Mouse (Mus musculus): ENCODE measurements around the gene Ovol2. TPM values are rescaled to one million over a fixed set of nuclear protein-coding genes. Genes with fewer than 3 reads are reported as not detected.
A peak's percentile ranks its signal among the peaks of the same experiment; 100 is the strongest.

Gene Ovol2
- polyA plus RNA-seq, 1 experiment from 2014 or later = 2.1 TPM

DNA sequence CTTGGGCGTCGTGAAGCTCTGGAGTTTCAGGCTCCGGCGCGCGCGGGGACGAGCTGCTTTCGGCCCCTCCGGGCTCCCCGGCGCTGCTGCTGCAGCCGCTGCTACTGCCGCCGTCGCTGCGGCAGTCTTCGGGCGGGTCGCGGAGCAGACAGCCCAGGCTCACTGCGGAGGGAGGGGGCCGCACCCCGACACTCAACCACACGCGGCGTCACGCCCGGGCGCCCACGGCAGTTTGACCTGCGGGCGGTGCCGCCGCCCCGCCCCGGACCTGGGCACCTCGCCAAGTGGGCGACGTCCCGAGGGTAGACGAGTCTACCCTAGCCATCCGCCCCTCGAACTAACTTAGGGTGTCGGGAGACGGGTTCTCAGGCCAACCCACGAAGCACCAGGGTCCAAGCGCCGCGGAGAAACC lies 980 bp downstream of the Ovol2 start:
- H3K9me3 ChIP-seq (ENCODE audit: control insufficient read depth, low read length) = no peaks in the 10 kb centered on the region
- H3K36me3 ChIP-seq (ENCODE audit: control insufficient read depth, insufficient read depth, low read length) = no peaks in the 10 kb centered on the region
- peaks cover 22% of the 10 kb centered on the region for H3K4me1 ChIP-seq (ENCODE audit: control insufficient read depth, insufficient read depth, low read length)
- peak overlapping the region; percentile 83 for H3K4me2 ChIP-seq (replicated peaks; ENCODE audit: low read depth, low read length)
- peaks cover 51% of the 10 kb centered on the region for H3K27me3 ChIP-seq (ENCODE audit: control insufficient read depth, insufficient read depth, low read length)
- no peak overlapping the region for H3K27ac ChIP-seq (ENCODE audit: low read depth, low read length)
- H3K4me3 ChIP-seq (ENCODE audit: low read length) = peak overlapping the region; percentile 49
- peak overlapping the region; percentile 40; the same call in 1 of the 2 replicates for H3K9ac ChIP-seq (ENCODE audit: low read depth, low read length)
- ATAC-seq (ENCODE audit: low FRiP score, low TSS enrichment) = peak; percentile 40; the same call in 1 of the 2 replicates
- under 1% methylated on average over 44 of the region's 50 CpGs for WGBS

DNA sequence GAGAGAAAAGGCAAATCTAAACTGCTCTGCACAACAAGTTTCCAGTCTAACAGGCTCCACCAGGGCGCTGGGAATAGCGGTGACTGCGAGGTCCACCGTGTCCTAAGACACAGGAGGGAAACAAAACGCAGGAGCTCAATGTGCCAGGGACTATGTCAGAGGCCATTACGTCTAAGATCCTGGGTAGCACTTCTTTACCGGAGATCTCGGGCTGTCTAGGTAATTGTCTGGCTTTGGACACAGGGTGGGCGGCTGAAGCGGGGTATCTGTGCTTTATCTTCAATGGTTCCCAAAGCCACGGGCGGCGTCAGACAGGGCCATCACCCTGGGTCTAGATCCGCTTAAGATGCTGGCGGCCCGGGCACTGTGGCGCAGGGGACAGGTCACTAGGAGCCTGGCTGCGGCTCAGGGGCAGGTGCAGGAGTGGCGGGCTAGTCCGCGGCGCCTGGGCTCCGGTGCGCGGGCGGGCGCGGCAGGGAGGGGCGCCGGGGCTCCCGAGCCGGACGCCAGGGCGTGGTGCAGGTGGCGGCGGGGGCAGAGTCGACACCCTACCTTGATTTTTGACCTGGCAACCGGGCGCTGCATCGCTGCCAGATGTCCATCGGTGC lies 1.5 kb downstream of the Ovol2 start:
- Histone ChIP-seq H3K27ac (ENCODE audit: low read depth, low read length) (no peak overlapping the region), H3K4me2 (replicated peaks; ENCODE audit: low read depth, low read length) (peak overlapping the region; percentile 83), H3K4me1 (ENCODE audit: control insufficient read depth, insufficient read depth, low read length) (peaks cover 22% of the 10 kb centered on the region), H3K27me3 (ENCODE audit: control insufficient read depth, insufficient read depth, low read length) (peaks cover 51% of the 10 kb centered on the region), H3K36me3 (ENCODE audit: control insufficient read depth, insufficient read depth, low read length) (no peaks in the 10 kb centered on the region), H3K9ac (ENCODE audit: low read depth, low read length) (peak overlapping the region; percentile 40; the same call in 1 of the 2 replicates), H3K9me3 (ENCODE audit: control insufficient read depth, low read length) (no peaks in the 10 kb centered on the region), H3K4me3 (ENCODE audit: low read length) (peak overlapping the region; percentile 49)
- WGBS = 1% methylated on average over 35 of the region's 41 CpGs
- peak; percentile 44; the same call in 1 of the 2 replicates for ATAC-seq (ENCODE audit: low FRiP score, low TSS enrichment)

DNA sequence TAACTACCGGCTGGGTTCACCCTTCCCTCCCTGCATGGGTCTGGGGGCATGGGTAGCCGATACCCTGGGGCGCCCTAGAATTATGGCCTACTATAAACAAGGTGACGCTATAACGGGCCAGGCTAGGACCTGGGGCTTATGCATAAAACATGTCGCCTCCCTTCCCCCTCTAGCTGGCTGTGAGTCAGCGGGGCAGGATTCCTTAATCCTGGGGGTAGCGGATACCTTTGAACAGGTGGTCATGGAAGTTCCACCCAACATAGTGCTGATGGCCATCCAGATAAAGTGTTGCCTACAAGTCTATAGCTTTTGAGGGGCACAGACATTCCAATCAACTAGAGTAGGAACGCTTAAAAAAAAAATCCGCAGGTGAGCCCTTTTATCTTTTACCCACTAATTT lies 2.0 kb downstream of the Ovol2 start:
- 0 out of 2 replicates have a peak, but pooled peaks have one; percentile 21 for ATAC-seq (ENCODE audit: low FRiP score, low TSS enrichment)
- Histone ChIP-seq H3K27ac (ENCODE audit: low read depth, low read length) (no peak overlapping the region), H3K4me2 (replicated peaks; ENCODE audit: low read depth, low read length) (peak overlapping the region; percentile 34), H3K36me3 (ENCODE audit: control insufficient read depth, insufficient read depth, low read length) (no peaks in the 10 kb centered on the region), H3K4me1 (ENCODE audit: control insufficient read depth, insufficient read depth, low read length) (peaks cover 22% of the 10 kb centered on the region), H3K9ac (ENCODE audit: low read depth, low read length) (no peak overlapping the region), H3K9me3 (ENCODE audit: control insufficient read depth, low read length) (no peaks in the 10 kb centered on the region), H3K4me3 (ENCODE audit: low read length) (peak overlapping the region; percentile 49), H3K27me3 (ENCODE audit: control insufficient read depth, insufficient read depth, low read length) (peaks cover 51% of the 10 kb centered on the region)
- WGBS = 2% methylated on average over 10 of the region's 10 CpGs

DNA sequence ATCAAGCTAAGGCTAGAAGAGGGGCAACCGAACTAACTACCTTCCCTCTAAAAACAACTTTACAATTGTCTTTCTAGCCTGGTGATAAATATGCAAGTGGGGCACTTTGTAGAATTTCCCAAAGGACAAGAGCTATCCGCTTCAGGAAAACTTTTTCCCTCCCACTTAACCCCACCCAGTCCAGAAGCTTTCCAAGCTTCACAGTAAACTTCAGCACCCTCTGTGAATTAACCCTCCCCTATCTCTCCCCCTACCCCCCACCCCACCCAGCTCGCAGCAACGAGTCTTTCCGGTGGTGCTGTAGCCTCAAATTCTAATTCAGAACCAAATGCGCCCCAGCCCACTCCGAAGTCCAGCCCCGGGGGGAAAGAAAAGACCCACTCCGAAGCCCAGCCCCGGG lies 2.5 kb downstream of the Ovol2 start:
- ATAC-seq (ENCODE audit: low FRiP score, low TSS enrichment) = no peak
- Histone ChIP-seq H3K27me3 (ENCODE audit: control insufficient read depth, insufficient read depth, low read length) (peaks cover 51% of the 10 kb centered on the region), H3K4me1 (ENCODE audit: control insufficient read depth, insufficient read depth, low read length) (peaks cover 22% of the 10 kb centered on the region), H3K9me3 (ENCODE audit: control insufficient read depth, low read length) (no peaks in the 10 kb centered on the region), H3K27ac (ENCODE audit: low read depth, low read length) (no peak overlapping the region), H3K4me3 (ENCODE audit: low read length) (peak overlapping the region; percentile 49), H3K36me3 (ENCODE audit: control insufficient read depth, insufficient read depth, low read length) (no peaks in the 10 kb centered on the region), H3K9ac (ENCODE audit: low read depth, low read length) (no peak overlapping the region), H3K4me2 (replicated peaks; ENCODE audit: low read depth, low read length) (peak overlapping the region; percentile 34)
- WGBS = 3% methylated on average over 10 of the region's 10 CpGs

GRCm38 (mm10) chr2:144324218-144324617 lies 7.7 kb downstream of the Ovol2 start:
- H3K27ac ChIP-seq (ENCODE audit: low read depth, low read length) = no peak overlapping the region
- peaks cover 3% of the 10 kb centered on the region for H3K27me3 ChIP-seq (ENCODE audit: control insufficient read depth, insufficient read depth, low read length)
- no peaks in the 10 kb centered on the region; the same call in 1 of the 2 replicates for H3K4me1 ChIP-seq (ENCODE audit: control insufficient read depth, insufficient read depth, low read length)
- H3K4me2 ChIP-seq (replicated peaks; ENCODE audit: low read depth, low read length) = no peak overlapping the region
- H3K9ac ChIP-seq (ENCODE audit: low read depth, low read length) = no peak overlapping the region
- H3K9me3 ChIP-seq (ENCODE audit: control insufficient read depth, low read length) = no peaks in the 10 kb centered on the region
- no peak overlapping the region for H3K4me3 ChIP-seq (ENCODE audit: low read length)
- ATAC-seq (ENCODE audit: low FRiP score, low TSS enrichment) = no peak
- 65% methylated on average over 3 of the region's 3 CpGs for WGBS
- no peaks in the 10 kb centered on the region for H3K36me3 ChIP-seq (ENCODE audit: control insufficient read depth, insufficient read depth, low read length)

DNA sequence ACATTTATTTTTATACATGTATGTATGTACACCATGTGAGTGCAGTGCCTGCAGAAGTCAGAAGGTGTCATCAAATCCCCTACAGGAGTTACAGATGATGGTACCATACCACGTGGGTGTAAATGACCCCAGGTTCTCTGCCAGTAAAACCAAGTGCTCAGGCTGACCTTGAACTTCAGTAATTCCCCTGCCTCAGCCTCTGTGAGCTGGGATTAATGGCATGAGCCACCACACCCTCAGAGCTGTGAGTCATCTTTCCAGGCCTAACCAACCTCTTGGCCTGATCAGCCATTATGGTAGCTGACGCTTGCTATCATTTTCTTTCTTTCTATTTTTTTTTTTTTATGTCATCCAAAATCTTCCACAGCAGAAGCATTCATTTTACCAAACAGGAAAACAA lies 20.6 kb downstream of the Ovol2 start:
- no peaks in the 10 kb centered on the region for H3K4me1 ChIP-seq (ENCODE audit: control insufficient read depth, insufficient read depth, low read length)
- ATAC-seq (ENCODE audit: low FRiP score, low TSS enrichment) = no peak
- H3K4me2 ChIP-seq (replicated peaks; ENCODE audit: low read depth, low read length) = no peak overlapping the region
- H3K36me3 ChIP-seq (ENCODE audit: control insufficient read depth, insufficient read depth, low read length) = no peaks in the 10 kb centered on the region
- no peak overlapping the region for H3K9ac ChIP-seq (ENCODE audit: low read depth, low read length)
- 82% methylated on average over 2 of the region's 2 CpGs for WGBS
- no peak overlapping the region for H3K27ac ChIP-seq (ENCODE audit: low read depth, low read length)
- no peaks in the 10 kb centered on the region for H3K9me3 ChIP-seq (ENCODE audit: control insufficient read depth, low read length)
- no peaks in the 10 kb centered on the region for H3K27me3 ChIP-seq (ENCODE audit: control insufficient read depth, insufficient read depth, low read length)
- H3K4me3 ChIP-seq (ENCODE audit: low read length) = no peak overlapping the region

DNA sequence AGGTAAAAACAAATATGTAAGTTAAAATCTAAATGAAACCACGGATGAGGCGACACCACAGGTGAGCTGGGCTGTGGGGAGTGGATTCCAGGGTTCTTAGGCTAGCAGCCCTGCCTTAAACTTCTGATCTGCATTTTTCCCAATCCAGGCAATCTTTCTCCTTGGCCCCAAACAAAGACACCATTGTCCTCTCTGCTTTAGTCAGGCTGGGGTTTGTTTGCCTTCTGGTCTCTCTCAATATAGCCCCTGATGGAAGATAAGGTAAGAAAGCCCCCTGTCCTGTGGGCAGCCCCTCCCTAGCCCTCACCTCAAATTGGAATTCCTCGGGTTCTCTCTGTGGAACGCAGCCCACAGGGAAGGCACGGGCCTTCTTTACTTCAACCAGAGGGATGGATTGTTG lies 21.7 kb downstream of the Ovol2 start:
- no peaks in the 10 kb centered on the region for H3K36me3 ChIP-seq (ENCODE audit: control insufficient read depth, insufficient read depth, low read length)
- no peak overlapping the region for H3K9ac ChIP-seq (ENCODE audit: low read depth, low read length)
- no peaks in the 10 kb centered on the region for H3K9me3 ChIP-seq (ENCODE audit: control insufficient read depth, low read length)
- no peaks in the 10 kb centered on the region for H3K4me1 ChIP-seq (ENCODE audit: control insufficient read depth, insufficient read depth, low read length)
- no peaks in the 10 kb centered on the region for H3K27me3 ChIP-seq (ENCODE audit: control insufficient read depth, insufficient read depth, low read length)
- no peak overlapping the region for H3K4me2 ChIP-seq (replicated peaks; ENCODE audit: low read depth, low read length)
- H3K4me3 ChIP-seq (ENCODE audit: low read length) = no peak overlapping the region
- H3K27ac ChIP-seq (ENCODE audit: low read depth, low read length) = peak overlapping the region; percentile 73; the same call in 1 of the 2 replicates
- peak; percentile 53 for ATAC-seq (ENCODE audit: low FRiP score, low TSS enrichment)
- 51% methylated on average over 5 of the region's 5 CpGs for WGBS

GRCm38 (mm10) chr2:144308561-144308960 lies 23.4 kb downstream of the Ovol2 start:
- Histone ChIP-seq H3K36me3 (ENCODE audit: control insufficient read depth, insufficient read depth, low read length) (no peaks in the 10 kb centered on the region), H3K27me3 (ENCODE audit: control insufficient read depth, insufficient read depth, low read length) (no peaks in the 10 kb centered on the region), H3K9me3 (ENCODE audit: control insufficient read depth, low read length) (no peaks in the 10 kb centered on the region), H3K27ac (ENCODE audit: low read depth, low read length) (no peak overlapping the region), H3K9ac (ENCODE audit: low read depth, low read length) (no peak overlapping the region), H3K4me3 (ENCODE audit: low read length) (no peak overlapping the region), H3K4me2 (replicated peaks; ENCODE audit: low read depth, low read length) (no peak overlapping the region), H3K4me1 (ENCODE audit: control insufficient read depth, insufficient read depth, low read length) (no peaks in the 10 kb centered on the region)
- ATAC-seq (ENCODE audit: low FRiP score, low TSS enrichment) = no peak; the same call in 1 of the 2 replicates
- WGBS = 64% methylated on average over 8 of the region's 8 CpGs

DNA sequence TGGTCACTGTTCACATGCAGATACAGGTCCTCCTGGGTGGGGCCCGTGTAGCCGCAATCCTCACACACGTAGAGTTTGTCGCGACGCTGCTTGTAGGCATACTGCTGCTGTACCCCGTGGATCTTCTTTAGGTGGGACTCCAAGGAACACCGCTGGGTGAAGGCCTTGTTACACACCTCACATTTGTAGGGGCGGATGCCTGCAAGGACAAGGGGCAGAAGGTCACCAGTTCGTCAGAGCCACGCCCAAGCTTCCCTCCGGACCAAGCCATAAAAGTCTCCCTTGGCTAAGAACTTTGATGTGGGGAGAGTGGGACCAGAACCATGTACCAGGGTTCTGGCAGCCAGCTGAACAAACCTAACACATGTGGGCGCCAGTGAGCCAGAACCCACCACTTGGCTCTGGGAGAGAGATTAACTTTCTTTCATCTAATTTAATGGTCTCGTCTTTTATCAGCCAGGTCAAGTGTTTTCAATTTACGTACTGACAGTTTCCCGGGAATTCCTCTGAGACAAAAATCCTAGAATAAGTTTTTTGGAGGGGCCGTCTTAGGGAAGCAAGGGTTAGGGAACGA lies 26.1 kb downstream of the Ovol2 start:
- ATAC-seq (ENCODE audit: low FRiP score, low TSS enrichment) = no peak
- no peaks in the 10 kb centered on the region for H3K4me1 ChIP-seq (ENCODE audit: control insufficient read depth, insufficient read depth, low read length)
- no peak overlapping the region for H3K4me3 ChIP-seq (ENCODE audit: low read length)
- no peaks in the 10 kb centered on the region for H3K36me3 ChIP-seq (ENCODE audit: control insufficient read depth, insufficient read depth, low read length)
- H3K27me3 ChIP-seq (ENCODE audit: control insufficient read depth, insufficient read depth, low read length) = no peaks in the 10 kb centered on the region
- H3K9ac ChIP-seq (ENCODE audit: low read depth, low read length) = no peak overlapping the region
- H3K4me2 ChIP-seq (replicated peaks; ENCODE audit: low read depth, low read length) = no peak overlapping the region
- 65% methylated on average over 18 of the region's 18 CpGs for WGBS
- H3K9me3 ChIP-seq (ENCODE audit: control insufficient read depth, low read length) = no peaks in the 10 kb centered on the region
- H3K27ac ChIP-seq (ENCODE audit: low read depth, low read length) = no peak overlapping the region

All from kidney, embryonic 14.5 days (tissue).